Mouse (Mus musculus) gastrocnemius, postnatal 10 days (tissue): ENCODE measurements at regions not wholly inside any gene's neighbourhood (a gene's known extent, or its start where the extent isn't known, plus 50 kb on each side); places are given as distances from the start of the nearest gene placed in this dataset.

Source experiments
- DNase-seq: peaks from one replicate; pipeline ENCODE4 v3.0.0; 2021; ENCODE audit warnings: mixed read lengths

GRCm38 (mm10) chr4:31493087-31493511 is 470.8 kb upstream of the Map3k7 start:
- no peak for DNase-seq

- no peak for DNase-seq
These were observed 464.0 kb upstream of the Map3k7 start for GRCm38 (mm10) chr4:31499888-31500287.

DNA sequence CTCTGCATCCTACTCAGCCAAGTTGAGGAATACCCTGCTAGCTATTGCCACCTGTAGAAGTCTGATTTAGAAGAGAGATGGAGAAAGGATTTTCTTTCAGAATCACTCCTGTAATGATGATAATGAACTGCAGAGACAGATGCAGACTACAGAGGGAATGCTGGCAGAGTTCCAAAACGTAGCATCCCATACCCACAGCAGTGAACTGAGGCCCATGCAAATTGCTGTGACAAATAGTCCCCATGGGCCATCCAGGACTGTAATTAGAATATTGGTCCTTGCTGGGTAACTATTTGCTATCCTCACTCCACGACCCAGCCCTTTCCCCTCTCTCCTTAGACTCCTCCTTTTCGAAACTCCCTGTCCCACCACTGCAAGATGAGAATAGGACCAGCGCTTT is 463.5 kb upstream of the Map3k7 start:
- DNase-seq = no peak

- DNase-seq = no peak
These were observed 438.2 kb upstream of the Map3k7 start for GRCm38 (mm10) chr4:31525638-31526207.

DNA sequence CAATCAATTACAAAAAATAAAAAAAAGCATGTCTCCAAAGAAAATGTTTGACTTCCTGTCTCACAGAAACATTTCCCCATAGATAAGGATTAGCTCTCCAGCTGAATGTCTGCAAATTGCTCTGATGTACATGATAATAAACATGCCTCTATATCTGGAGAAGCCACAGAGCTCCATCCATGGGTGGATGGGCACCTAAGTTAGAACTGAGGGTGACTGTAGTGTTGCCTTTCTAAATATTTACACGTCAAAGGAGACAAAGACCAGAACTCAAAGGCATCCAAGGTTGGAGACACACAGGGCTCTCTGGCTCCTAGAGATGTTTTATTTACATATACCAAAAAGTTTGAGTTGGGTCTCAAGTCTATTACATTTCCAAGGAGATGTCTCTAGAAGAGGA is 427.1 kb upstream of the Map3k7 start:
- no peak for DNase-seq

- DNase-seq = no peak
These were observed 410.0 kb upstream of the Map3k7 start for GRCm38 (mm10) chr4:31553780-31554394.

GRCm38 (mm10) chr4:31555077-31555476 is 408.8 kb upstream of the Map3k7 start:
- no peak for DNase-seq

GRCm38 (mm10) chr4:31557261-31557660 is 406.6 kb upstream of the Map3k7 start:
- no peak for DNase-seq

DNA sequence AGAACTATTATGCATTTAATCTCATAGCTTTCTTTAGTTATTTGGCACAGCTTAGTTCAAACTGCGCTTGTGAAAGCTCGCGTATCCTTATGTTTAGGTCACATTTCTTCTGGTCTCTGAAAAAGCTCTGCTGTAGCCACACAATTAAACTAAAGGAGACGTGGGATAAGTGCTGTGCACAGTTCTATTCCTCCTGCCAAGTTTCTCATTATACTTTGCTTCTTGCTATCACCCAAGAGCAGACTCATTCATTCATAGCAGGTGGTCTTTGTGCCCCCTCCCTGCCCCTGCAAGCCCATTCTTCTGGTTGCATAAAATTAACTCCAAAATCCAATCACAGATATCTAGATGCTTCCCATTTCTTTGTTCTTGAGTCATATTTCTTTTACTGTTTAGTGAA is 403.6 kb upstream of the Map3k7 start:
- DNase-seq = no peak

- DNase-seq = no peak
These were observed 402.7 kb upstream of the Map3k7 start for GRCm38 (mm10) chr4:31561183-31561582.

DNA sequence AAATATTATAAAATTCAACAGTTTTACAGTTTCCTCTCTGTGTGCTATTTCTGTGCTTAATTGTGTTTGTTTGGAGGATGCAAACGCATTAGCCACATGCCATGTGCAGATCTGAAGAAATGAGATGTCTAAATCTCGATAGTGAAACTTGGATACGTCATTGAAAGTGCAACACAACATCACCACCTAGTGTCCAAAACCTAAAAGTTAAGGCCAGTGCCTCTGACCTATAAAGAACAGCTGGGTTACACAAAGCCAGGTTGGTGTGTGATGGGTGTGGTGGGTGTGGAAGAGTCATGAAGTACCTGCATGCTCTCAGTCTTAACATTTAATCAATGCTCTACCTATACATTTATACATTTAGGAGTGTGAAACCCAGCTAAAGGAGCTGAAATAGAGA is 402.1 kb upstream of the Map3k7 start:
- no peak for DNase-seq

DNA sequence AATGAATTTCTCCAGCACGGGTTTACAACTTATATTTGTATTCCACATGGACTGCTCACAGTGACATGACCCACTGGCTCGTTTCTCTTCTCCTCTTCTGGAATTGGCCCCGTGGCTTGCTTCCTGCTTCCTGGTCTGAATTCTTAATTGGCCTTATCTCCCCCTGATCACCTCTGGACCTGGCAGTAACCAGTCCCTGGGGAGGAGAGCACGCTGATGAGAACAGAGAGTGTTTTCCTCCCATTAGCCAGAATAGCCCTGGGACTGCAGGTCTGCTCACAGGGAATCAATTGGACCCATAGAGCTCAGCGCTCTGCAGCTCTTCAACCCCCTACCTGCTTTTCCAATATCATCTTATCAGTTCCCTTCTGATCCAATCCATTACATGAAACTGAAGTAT is 397.7 kb upstream of the Map3k7 start:
- DNase-seq = no peak

- no peak for DNase-seq
These were observed 397.1 kb upstream of the Map3k7 start for GRCm38 (mm10) chr4:31566834-31567233.

- DNase-seq = no peak
These were observed 394.2 kb upstream of the Map3k7 start for GRCm38 (mm10) chr4:31569687-31570086.

DNA sequence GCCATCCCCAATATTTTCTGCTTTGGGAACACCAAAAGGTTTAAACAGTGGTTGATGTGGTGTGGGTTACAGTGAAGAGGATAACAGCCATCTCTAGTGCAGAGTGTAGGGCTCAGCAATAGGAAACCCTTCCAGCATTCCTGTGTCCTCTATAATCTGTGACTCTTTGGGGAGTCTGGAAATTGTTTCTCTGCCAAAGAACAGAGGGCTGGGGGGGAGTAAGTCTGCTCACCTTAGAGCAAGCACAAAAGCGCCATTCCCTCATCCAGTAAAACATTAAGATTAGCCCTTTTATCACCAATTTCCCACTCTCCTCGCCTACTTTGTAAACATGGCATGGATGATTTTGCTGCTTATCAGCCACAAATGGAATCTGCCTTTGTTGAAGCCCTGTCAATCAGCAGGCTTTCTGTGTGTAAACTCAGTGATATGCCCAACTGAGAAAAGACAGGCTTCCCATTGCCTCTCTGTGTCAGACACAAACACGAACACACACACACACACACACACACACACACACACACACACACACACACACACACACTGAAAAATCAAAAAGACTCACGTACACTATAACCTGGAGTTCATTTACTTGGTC is 386.8 kb upstream of the Map3k7 start:
- no peak for DNase-seq

DNA sequence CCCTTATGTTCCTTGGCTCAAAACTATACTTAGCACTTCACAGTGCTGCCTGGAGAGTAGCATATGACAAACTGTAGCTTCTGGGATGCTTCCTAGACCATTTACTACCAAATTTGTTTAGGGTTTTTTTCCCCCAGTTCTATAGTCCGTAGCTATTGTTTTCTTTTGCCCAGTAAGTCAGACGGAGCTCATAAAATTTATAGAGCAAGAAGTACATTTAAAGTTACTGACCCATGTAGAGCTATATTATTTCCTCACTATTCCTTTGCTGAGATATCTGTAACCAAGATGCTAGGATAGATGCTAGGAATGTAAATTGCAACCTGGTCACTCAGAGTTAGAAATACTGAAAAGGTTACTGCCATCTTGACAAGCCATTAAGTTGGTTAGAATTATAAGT is 380.4 kb upstream of the Map3k7 start:
- DNase-seq = no peak

- no peak for DNase-seq
These were observed 379.7 kb upstream of the Map3k7 start for GRCm38 (mm10) chr4:31584171-31584570.

- no peak for DNase-seq
These were observed 369.8 kb upstream of the Map3k7 start for GRCm38 (mm10) chr4:31594089-31594488.

GRCm38 (mm10) chr4:31601536-31601935 is 362.4 kb upstream of the Map3k7 start:
- no peak for DNase-seq

- DNase-seq = no peak
These were observed 360.1 kb upstream of the Map3k7 start for GRCm38 (mm10) chr4:31603776-31604175.

- no peak for DNase-seq
These were observed 355.1 kb upstream of the Map3k7 start for GRCm38 (mm10) chr4:31608811-31609210.

DNA sequence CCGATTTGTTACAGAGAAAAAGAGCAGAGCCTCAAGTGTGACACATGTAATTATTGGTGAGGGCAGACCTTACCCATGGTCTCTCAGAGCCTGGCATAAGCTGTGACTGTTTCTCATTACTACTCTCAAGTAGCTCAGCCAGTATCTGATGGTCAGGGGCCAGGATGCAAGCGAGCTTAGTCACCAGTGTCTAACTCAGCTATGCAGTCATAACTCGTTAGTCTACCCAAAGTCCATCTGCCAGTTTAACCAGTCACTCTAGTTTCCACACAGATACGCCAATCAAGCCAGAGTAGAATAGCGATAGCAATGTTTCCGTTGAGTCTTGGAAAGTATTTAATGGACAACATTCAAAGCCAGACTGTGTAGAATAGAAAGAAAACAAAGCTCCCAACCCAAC is 354.3 kb upstream of the Map3k7 start:
- DNase-seq = no peak

DNA sequence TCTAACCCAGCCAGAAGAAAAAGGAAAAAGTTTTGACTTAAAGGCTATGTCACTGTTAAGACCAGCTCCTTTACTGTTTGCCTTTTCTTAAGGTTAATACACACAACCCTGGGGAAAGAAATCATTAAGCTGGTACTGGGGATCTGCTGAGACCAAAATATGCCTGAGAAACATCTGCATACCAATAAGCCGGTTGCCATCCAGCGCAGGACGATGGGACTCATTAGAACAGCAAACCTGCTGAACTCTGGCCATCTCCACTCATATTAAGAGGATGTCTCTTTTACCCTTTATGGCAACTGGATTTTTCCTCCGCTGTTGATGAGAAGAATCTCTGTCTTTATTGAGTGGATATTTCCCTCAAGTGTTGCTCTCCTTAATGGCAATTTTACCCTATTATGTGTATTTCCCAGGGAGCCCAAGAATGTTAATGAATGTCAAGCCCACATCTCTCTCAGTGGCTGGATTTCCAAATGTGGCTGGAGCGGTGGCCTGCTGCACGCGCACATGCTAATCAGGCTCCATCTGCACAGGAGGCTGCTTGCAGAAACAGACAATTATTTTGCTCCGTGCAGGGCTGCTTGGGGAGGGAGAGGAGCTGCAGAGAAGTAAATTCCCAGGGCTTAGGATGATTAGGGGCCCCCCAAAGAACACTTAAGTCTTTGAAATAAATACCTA is 351.6 kb upstream of the Map3k7 start:
- no peak for DNase-seq
